Mouse (Mus musculus) embryonic fibroblast, embryonic 13.5 days (primary cell): ENCODE measurements around the gene Ube3b.

Experiments used
- CTCF ChIP-seq: IDR thresholded peaks from 2 replicates; pipeline ENCODE4 v1.5.1; 2011; ENCODE audit warnings: mild to moderate bottlenecking, control low read depth, low read length, moderate library complexity, borderline replicate concordance; ENCODE audit not compliant: insufficient read depth
- POLR2A ChIP-seq: IDR thresholded peaks from 2 replicates; pipeline ENCODE4 v1.6.1; 2011; ENCODE audit warnings: low read depth, mild to moderate bottlenecking, control low read depth, low read length, moderate library complexity

- TF ChIP-seq CTCF, result no peak
- TF ChIP-seq POLR2A, result no peak
These were observed 37.4 kb upstream of the Ube3b start for GRCm38 (mm10) chr5:114342996-114343395.
